Mouse (Mus musculus): Measurements from ENCODE around the gene Ccdc88a. TPM values are rescaled to one million over a fixed set of nuclear protein-coding genes. Genes with fewer than 3 reads are reported as not detected.

Gene Ccdc88a
- polyA plus RNA-seq (2016; fragmentation: Nextera tagmentation; extraction: Ambion mirVana) = 29.4 and 36.4 TPM in 2 replicates

GRCm38 (mm10) chr11:29373396-29374273 lies at the start of gene Ccdc88a:
Ccdc88a (plus strand) TSS chr11:29373658.
- Histone ChIP-seq H3K9me3 (replicated peaks) (no peaks in the 10 kb centered on the region), H3K27me3 (ENCODE audit: low read depth, poor library complexity, severe bottlenecking) (no peaks in the 10 kb centered on the region), H3K4me1 (peaks cover 6% of the 10 kb centered on the region), H3K27ac (peak within 1 kb of the TSS; percentile 97), H3K4me3 (peak within 1 kb of the TSS; percentile 75), H3K36me3 (peaks cover 11% of the 10 kb centered on the region)
- peak; percentile 98 for DNase-seq (ENCODE audit: low spot score)
- under 1% methylated on average over 103 of the region's 107 CpGs for WGBS

GRCm38 (mm10) chr11:29335505-29335904 lies 38.0 kb upstream of the Ccdc88a start:
- no peaks in the 10 kb centered on the region for H3K36me3 ChIP-seq
- DNase-seq (ENCODE audit: low spot score) = no peak
- H3K9me3 ChIP-seq (replicated peaks) = no peaks in the 10 kb centered on the region
- H3K4me1 ChIP-seq = no peaks in the 10 kb centered on the region
- no peak overlapping the region for H3K4me3 ChIP-seq
- no peak overlapping the region for H3K27ac ChIP-seq
- H3K27me3 ChIP-seq (ENCODE audit: low read depth, poor library complexity, severe bottlenecking) = no peaks in the 10 kb centered on the region
- 87% methylated on average over 2 of the region's 2 CpGs for WGBS

GRCm38 (mm10) chr11:29341259-29341658 lies 32.2 kb upstream of the Ccdc88a start:
- Histone ChIP-seq H3K36me3 (no peaks in the 10 kb centered on the region), H3K4me1 (no peaks in the 10 kb centered on the region), H3K27me3 (ENCODE audit: low read depth, poor library complexity, severe bottlenecking) (no peaks in the 10 kb centered on the region), H3K9me3 (replicated peaks) (no peaks in the 10 kb centered on the region), H3K27ac (no peak overlapping the region), H3K4me3 (no peak overlapping the region)
- 78% methylated on average over 2 of the region's 2 CpGs for WGBS
- no peak for DNase-seq (ENCODE audit: low spot score)

- no peak for DNase-seq (ENCODE audit: low spot score)
- Histone ChIP-seq H3K27me3 (ENCODE audit: low read depth, poor library complexity, severe bottlenecking) (no peaks in the 10 kb centered on the region), H3K9me3 (replicated peaks) (no peaks in the 10 kb centered on the region), H3K4me3 (no peak overlapping the region), H3K27ac (no peak overlapping the region), H3K36me3 (no peaks in the 10 kb centered on the region), H3K4me1 (no peaks in the 10 kb centered on the region)
- 82% methylated on average over 4 of the region's 4 CpGs for WGBS
Observed at GRCm38 (mm10) chr11:29344891-29345657, 28.4 kb upstream of the Ccdc88a start.

- no peak overlapping the region for H3K27ac ChIP-seq
- H3K4me3 ChIP-seq = no peak overlapping the region
- 85% methylated on average over 4 of the region's 4 CpGs for WGBS
Observed at GRCm38 (mm10) chr11:29345673-29346286, 27.7 kb upstream of the Ccdc88a start.

GRCm38 (mm10) chr11:29350891-29351290 lies 22.6 kb upstream of the Ccdc88a start:
- no peaks in the 10 kb centered on the region for H3K36me3 ChIP-seq
- no peaks in the 10 kb centered on the region for H3K9me3 ChIP-seq (replicated peaks)
- no peak for DNase-seq (ENCODE audit: low spot score)
- no peaks in the 10 kb centered on the region for H3K4me1 ChIP-seq
- no peak overlapping the region for H3K4me3 ChIP-seq
- H3K27ac ChIP-seq = no peak overlapping the region
- no peaks in the 10 kb centered on the region for H3K27me3 ChIP-seq (ENCODE audit: low read depth, poor library complexity, severe bottlenecking)
- 94% methylated on average over 2 of the region's 2 CpGs for WGBS

More at GRCm38 (mm10) chr11:29345673-29346286, 27.7 kb upstream of the Ccdc88a start:
- DNase-seq (ENCODE audit: low spot score) = no peak
- Histone ChIP-seq H3K4me1 (no peaks in the 10 kb centered on the region), H3K9me3 (replicated peaks) (no peaks in the 10 kb centered on the region), H3K27me3 (ENCODE audit: low read depth, poor library complexity, severe bottlenecking) (no peaks in the 10 kb centered on the region), H3K36me3 (no peaks in the 10 kb centered on the region)

GRCm38 (mm10) chr11:29352214-29352613 lies 21.2 kb upstream of the Ccdc88a start:
- no peaks in the 10 kb centered on the region for H3K27me3 ChIP-seq (ENCODE audit: low read depth, poor library complexity, severe bottlenecking)
- no peaks in the 10 kb centered on the region for H3K36me3 ChIP-seq
- WGBS = 70% methylated on average over 1 of the region's 1 CpGs
- DNase-seq (ENCODE audit: low spot score) = no peak
- H3K4me1 ChIP-seq = no peaks in the 10 kb centered on the region
- no peak overlapping the region for H3K27ac ChIP-seq
- no peak overlapping the region for H3K4me3 ChIP-seq
- H3K9me3 ChIP-seq (replicated peaks) = no peaks in the 10 kb centered on the region

GRCm38 (mm10) chr11:29368161-29368560 lies 5.3 kb upstream of the Ccdc88a start:
- 90% methylated on average over 1 of the region's 1 CpGs for WGBS
- H3K9me3 ChIP-seq (replicated peaks) = no peaks in the 10 kb centered on the region
- no peaks in the 10 kb centered on the region for H3K4me1 ChIP-seq
- no peak for DNase-seq (ENCODE audit: low spot score)
- H3K36me3 ChIP-seq = no peaks in the 10 kb centered on the region
- H3K27me3 ChIP-seq (ENCODE audit: low read depth, poor library complexity, severe bottlenecking) = no peaks in the 10 kb centered on the region
- H3K4me3 ChIP-seq = no peak overlapping the region
- H3K27ac ChIP-seq = no peak overlapping the region

GRCm38 (mm10) chr11:29373050-29373395 lies 435 bp upstream of the Ccdc88a start:
- Histone ChIP-seq H3K36me3 (peaks cover 10% of the 10 kb centered on the region), H3K9me3 (replicated peaks) (no peaks in the 10 kb centered on the region), H3K27ac (peak overlapping the region; percentile 97), H3K27me3 (ENCODE audit: low read depth, poor library complexity, severe bottlenecking) (no peaks in the 10 kb centered on the region), H3K4me1 (peaks cover 6% of the 10 kb centered on the region), H3K4me3 (peak overlapping the region; percentile 75)
- WGBS = 6% methylated on average over 11 of the region's 11 CpGs
- no peak for DNase-seq (ENCODE audit: low spot score)

- H3K36me3 ChIP-seq = peaks cover 11% of the 10 kb centered on the region
- H3K27ac ChIP-seq = peak overlapping the region; percentile 97
- no peak for DNase-seq (ENCODE audit: low spot score)
- peaks cover 6% of the 10 kb centered on the region for H3K4me1 ChIP-seq
- no peaks in the 10 kb centered on the region for H3K9me3 ChIP-seq (replicated peaks)
- no peaks in the 10 kb centered on the region for H3K27me3 ChIP-seq (ENCODE audit: low read depth, poor library complexity, severe bottlenecking)
- peak overlapping the region; percentile 75 for H3K4me3 ChIP-seq
- 0% methylated on average over 8 of the region's 8 CpGs for WGBS
Observed at GRCm38 (mm10) chr11:29374274-29374656, 807 bp downstream of the Ccdc88a start.

GRCm38 (mm10) chr11:29376635-29377034 lies 3.2 kb downstream of the Ccdc88a start:
- Histone ChIP-seq H3K36me3 (peaks cover 11% of the 10 kb centered on the region), H3K4me3 (no peak overlapping the region), H3K9me3 (replicated peaks) (no peaks in the 10 kb centered on the region), H3K4me1 (peaks cover 6% of the 10 kb centered on the region), H3K27ac (no peak overlapping the region), H3K27me3 (ENCODE audit: low read depth, poor library complexity, severe bottlenecking) (no peaks in the 10 kb centered on the region)
- 89% methylated on average over 2 of the region's 2 CpGs for WGBS
- no peak for DNase-seq (ENCODE audit: low spot score)

GRCm38 (mm10) chr11:29378751-29379150 lies 5.3 kb downstream of the Ccdc88a start:
- no peaks in the 10 kb centered on the region for H3K9me3 ChIP-seq (replicated peaks)
- peaks cover 19% of the 10 kb centered on the region for H3K36me3 ChIP-seq
- no peak overlapping the region for H3K27ac ChIP-seq
- no peaks in the 10 kb centered on the region for H3K27me3 ChIP-seq (ENCODE audit: low read depth, poor library complexity, severe bottlenecking)
- 98% methylated on average over 1 of the region's 1 CpGs for WGBS
- no peak overlapping the region for H3K4me3 ChIP-seq
- H3K4me1 ChIP-seq = peaks cover 6% of the 10 kb centered on the region
- DNase-seq (ENCODE audit: low spot score) = no peak

- no peaks in the 10 kb centered on the region for H3K27me3 ChIP-seq (ENCODE audit: low read depth, poor library complexity, severe bottlenecking)
- peaks cover 12% of the 10 kb centered on the region; the same call in 1 of the 2 replicates for H3K36me3 ChIP-seq
- 83% methylated on average over 2 of the region's 2 CpGs for WGBS
- H3K9me3 ChIP-seq (replicated peaks) = no peaks in the 10 kb centered on the region
- H3K27ac ChIP-seq = no peak overlapping the region
- H3K4me3 ChIP-seq = no peak overlapping the region
- DNase-seq (ENCODE audit: low spot score) = no peak
- H3K4me1 ChIP-seq = no peaks in the 10 kb centered on the region
Observed at GRCm38 (mm10) chr11:29383493-29383892, 10.0 kb downstream of the Ccdc88a start.

Measured in limb, embryonic 10.5 days (tissue).